Mouse (Mus musculus) urinary bladder, postnatal 4 days (tissue): ENCODE results near the gene Irf3.

Experiments used
- DNase-seq, 2 experiments: peaks; one replicate each; pipeline ENCODE4 v3.0.0; 2021 to 2022; ENCODE audit warnings: low spot score in 2 of 2

The Irf3 gene

GRCm38 (mm10) chr7:44997231-44997939 is at the start of gene Irf3:
Gene Irf3, plus strand, starts transcription at chr7:44997648.
- DNase-seq: peak; percentile 94 to 98

DNA sequence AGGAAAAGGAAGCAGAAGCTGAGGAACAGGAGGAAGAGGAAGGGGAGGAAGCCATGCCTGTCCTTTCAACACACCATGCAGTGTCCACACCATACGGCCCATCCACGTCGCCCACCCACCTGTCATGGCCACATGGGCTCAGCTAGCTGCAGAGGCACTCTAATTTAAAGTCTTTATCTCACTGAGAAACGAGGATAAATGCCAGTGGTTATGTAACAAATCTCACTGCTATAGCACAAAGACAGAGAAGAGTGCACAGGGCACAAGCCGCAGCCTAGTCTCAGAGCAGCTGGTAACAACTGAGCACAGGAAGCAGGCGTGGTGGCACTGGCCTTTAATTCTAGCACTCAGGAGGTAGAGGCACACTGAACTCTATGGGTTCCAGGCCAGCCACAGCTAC is 47.5 kb upstream of the Irf3 start:
- DNase-seq: no peak

GRCm38 (mm10) chr7:44951960-44952359 is 45.5 kb upstream of the Irf3 start:
- DNase-seq: peak; percentile 71 to 75

GRCm38 (mm10) chr7:44952611-44953306 is 44.7 kb upstream of the Irf3 start:
- peak; percentile 89 to 94 for DNase-seq

DNA sequence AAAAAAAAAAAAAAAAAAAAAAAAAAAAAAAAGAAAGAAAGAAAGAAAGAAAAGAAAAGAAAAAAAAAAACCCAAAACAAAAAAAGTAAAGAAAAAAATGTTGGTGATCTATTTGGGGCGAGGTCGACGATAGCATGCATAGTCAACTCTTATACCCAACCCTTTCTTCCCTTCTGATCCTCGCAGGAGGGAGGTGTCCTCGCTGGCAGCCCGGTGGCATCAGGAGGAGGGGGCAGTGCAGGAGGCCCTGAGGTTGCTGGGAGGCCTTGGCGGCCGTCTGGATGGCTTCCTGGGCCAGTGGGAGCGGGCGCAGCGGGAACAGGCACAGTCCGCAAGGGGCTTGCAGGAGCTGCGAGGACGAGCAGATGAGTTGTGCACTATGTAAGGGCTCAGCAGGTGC is 43.9 kb upstream of the Irf3 start:
- no peak for DNase-seq

- DNase-seq: no peak
Measured at GRCm38 (mm10) chr7:44954091-44954885, 43.2 kb upstream of the Irf3 start.

- DNase-seq: no peak
Measured at GRCm38 (mm10) chr7:44955628-44956027, 41.8 kb upstream of the Irf3 start.

DNA sequence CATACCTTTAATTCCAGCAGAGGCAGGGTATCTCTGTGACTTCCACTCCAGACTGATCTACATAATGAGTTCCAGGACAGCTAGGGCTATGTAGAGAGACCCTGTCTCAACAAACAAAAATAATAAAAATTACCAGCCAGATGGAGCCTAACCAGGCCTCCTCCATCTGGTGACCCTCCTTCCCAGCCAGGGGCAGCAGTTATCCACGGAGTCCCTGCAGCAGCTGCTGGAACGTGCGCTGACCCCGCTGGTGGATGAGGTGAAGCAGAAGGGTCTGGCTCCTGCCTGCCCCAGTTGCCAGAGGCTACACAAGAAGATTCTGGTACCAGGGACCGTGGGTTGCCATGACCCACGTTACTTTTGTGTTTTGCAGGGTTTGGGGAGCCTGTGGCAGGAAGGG is 41.2 kb upstream of the Irf3 start:
- DNase-seq: no peak

DNA sequence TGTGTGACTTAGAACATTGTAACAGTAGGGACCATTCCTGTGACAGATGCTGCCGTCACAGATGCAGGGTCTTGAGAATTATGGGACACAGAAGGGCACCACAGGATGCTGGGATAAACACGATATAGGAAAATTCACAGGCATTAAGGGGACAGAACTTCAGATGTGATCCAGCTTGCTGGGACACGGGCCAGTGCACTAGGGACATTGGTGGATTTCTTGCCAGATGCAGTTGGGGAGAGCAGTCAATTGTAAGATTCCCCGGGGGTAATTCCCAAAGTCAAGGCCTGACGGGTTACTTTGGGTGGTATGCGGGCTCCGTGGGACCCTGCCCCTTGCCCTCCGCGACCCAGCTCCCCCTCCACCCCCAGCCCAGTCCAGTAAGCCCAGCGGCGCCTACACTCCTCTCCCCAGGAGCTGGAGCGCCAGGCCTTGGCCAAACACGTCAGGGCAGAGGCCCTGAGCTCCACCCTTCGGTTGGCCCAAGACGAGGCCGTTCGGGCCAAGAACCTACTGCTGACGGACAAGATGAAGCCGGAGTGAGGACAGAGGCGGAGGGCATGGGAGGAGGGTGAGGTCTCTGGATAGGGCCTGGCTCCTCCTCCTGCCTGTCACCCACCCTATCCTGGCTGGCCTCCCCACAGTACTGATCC is 40.1 kb upstream of the Irf3 start:
- peak in 1 of 2 experiments; percentile 65 for DNase-seq

DNA sequence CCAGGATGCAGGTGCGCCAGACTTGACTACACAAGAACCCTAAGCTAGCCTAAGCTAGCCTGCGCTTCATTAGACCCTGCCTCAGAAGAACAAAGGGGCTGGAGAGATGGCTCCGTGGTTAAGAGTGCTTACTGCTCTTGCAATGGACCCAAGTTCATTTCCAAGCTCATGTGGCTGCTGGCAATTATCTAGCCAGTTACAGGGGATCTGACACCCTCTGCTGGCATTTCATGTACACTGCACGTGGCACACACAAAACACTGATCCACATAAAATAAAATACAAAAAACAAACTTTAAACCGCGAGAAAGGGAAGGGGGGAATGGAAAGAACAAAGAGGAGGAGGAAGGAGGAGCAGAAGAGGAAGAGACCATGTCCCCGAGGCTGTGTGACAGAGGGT is 39.2 kb upstream of the Irf3 start:
- no peak for DNase-seq

GRCm38 (mm10) chr7:44959281-44959680 is 38.2 kb upstream of the Irf3 start:
- DNase-seq: peak in 1 of 2 experiments; percentile 13

- peak in 1 of 2 experiments; percentile 17 for DNase-seq
Measured at GRCm38 (mm10) chr7:44959874-44960511, 37.5 kb upstream of the Irf3 start.

GRCm38 (mm10) chr7:44960512-44960910 is 36.9 kb upstream of the Irf3 start:
- DNase-seq: no peak

GRCm38 (mm10) chr7:44962337-44962736 is 35.1 kb upstream of the Irf3 start:
- DNase-seq: no peak

DNA sequence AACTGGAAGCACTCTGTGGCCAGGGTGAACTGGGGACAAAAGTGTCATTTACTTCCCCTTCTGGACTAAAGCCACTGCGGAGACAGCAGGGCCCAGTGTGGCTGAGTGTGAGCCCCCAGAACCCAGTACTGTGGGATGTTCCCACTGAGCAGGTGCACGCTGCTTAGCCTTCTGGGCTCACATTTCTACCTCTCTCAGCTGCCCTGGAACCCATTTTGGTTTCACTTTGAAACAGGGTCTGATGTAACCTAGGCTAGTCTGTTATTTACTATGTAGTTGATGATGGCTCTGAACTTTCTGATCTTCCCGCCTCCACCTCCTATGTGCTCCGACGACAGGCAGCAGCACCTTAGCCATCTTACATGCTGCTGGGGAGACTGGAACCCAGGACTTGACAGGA is 34.6 kb upstream of the Irf3 start:
- no peak for DNase-seq

DNA sequence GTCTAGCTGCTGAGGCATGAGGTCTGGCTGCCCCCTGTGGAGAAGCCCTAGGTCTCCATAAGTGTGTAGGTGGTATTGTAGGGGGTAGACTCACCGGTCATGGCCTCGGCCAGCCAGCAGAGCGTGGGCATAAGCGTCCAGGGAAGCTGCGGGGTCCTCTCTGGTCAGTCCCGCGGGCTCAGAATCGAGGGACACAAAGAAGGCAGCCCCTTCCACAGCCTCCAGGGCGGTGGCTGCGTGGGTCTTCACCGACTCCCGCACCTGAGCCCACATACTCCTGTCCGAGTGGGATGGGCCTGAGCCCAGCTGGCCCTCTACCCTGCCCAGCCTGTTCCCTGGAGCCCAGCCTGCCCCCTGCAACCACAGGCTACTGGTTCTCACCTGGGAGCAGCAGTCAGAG is 32.5 kb upstream of the Irf3 start:
- DNase-seq: no peak

GRCm38 (mm10) chr7:44965975-44966374 is 31.5 kb upstream of the Irf3 start:
- no peak for DNase-seq

- no peak for DNase-seq
Measured at GRCm38 (mm10) chr7:44966638-44967037, 30.8 kb upstream of the Irf3 start.

DNA sequence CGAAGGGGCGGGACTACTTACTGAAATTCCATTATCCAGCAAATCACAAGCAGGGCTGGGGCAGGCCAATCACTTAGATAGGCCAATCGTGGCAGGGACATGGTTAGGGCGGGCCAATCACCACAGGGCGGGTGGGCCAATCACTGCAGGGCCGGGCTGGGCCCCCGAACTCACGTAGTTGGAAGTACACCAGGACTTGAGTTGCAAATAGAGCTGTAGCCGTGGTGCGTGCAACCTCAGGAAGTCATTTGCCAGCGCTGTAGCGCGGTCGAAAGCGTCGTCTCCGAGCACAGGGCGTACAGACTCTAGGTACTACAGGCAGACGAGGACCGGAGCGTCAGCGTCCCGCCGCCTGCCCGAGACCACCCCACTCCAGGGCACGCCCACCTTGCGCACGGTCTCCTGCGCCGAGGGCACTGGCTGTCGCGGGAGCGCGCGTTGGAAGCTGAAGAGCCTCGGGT is 27.2 kb upstream of the Irf3 start:
- peak; percentile 87 for DNase-seq

DNA sequence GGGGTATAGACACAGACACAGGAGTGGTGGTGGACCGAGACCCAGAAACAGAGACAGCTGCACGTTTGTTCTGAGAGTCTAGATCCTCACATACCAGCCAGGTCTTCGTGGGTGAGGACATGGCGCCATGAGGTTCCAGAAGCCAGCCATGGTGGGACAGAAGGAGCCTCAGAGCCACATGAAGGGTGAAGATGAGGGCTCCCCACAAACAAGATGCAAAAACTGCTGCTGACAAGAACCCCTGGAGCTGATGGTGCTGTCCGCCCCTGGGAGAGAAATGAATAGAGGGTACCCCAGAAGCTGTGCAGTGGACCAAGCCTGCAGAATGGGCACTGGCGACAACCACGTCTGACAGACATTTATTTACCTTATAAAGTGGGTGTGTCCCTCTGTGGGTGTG is 26.3 kb upstream of the Irf3 start:
- no peak for DNase-seq

DNA sequence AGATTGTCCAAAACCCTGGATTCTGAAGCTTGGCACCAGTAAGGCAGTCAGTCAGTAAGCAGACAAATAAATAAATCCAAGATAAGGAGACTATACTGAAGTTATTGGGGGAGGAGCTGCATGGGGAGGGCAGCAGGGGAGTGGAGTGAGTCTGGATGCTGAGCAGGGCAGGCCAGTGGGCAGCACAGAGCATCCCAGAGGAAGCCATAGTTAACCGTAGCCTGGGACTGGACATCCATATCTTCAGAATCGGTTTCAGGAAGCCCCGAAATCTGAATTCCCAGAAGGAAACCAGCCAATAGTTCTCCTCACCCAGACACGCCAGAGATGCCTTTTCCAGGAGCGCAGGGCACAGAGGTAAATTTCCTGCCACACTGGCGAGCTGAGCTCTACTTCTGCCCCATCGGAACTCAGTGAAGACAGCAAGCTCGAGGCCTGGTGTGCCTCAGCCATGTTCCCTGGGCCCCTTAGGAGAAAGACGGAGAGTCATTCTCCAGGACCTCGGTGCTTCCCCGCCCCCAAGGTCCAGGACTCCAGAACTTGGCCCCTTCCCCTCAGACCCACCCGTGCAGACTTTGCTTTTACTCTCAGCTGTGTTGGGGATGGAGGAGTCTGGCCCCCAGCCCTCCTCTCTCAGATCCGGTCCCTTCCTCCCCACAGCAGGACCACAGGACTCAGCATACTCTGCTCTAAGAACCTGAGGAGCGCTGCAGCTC is 23.9 kb upstream of the Irf3 start:
- no peak for DNase-seq
